Mouse (Mus musculus): ENCODE data around the gene Epha4. TPM values are rescaled to one million over a fixed set of nuclear protein-coding genes. Genes with fewer than 3 reads are reported as not detected.

The Epha4 gene
- total and polyA plus RNA-seq, 3 experiments = 25.4 to 45.5 (median 28.4) TPM

GRCm38 (mm10) chr1:77514325-77514962, 444 bp downstream of the Epha4 start:
- Histone ChIP-seq H3K4me1 (ENCODE audit: control insufficient read depth, insufficient read depth, low read length) (no peaks in the 10 kb centered on the region; the same call in 1 of the 2 replicates), H3K4me3 (peak overlapping the region; percentile 85), H3K9ac (ENCODE audit: low read depth, low read length) (peak overlapping the region; percentile 71), H3K79me2 (replicated peaks; ENCODE audit: control insufficient read depth, insufficient read depth, low read length) (no peaks in the 10 kb centered on the region), H3K36me3 (ENCODE audit: control insufficient read depth, insufficient read depth, low read length) (peaks cover 5% of the 10 kb centered on the region), H3K27ac (peak overlapping the region; percentile 77), H3K27me3 (ENCODE audit: control insufficient read depth, insufficient read depth, low read length) (no peaks in the 10 kb centered on the region)
- TF ChIP-seq EP300 (IDR thresholded peaks at IDR 0.05; ENCODE audit: insufficient read depth, low read depth, low read length) = no peak
- peak; percentile 42; the same call in 1 of the 2 replicates for TF ChIP-seq CTCF (IDR thresholded peaks at IDR 0.05)
- DNase-seq = peak; percentile 72 to 77
- intact Hi-C loops (cut with DNase I) = loop anchor here (5.0 to 10.0 kb wide), 6 partner anchors 77 to 1520 kb away; no protein-coding TSS in a partner anchor
- WGBS = under 1% methylated on average over 45 of the region's 45 CpGs

DNA sequence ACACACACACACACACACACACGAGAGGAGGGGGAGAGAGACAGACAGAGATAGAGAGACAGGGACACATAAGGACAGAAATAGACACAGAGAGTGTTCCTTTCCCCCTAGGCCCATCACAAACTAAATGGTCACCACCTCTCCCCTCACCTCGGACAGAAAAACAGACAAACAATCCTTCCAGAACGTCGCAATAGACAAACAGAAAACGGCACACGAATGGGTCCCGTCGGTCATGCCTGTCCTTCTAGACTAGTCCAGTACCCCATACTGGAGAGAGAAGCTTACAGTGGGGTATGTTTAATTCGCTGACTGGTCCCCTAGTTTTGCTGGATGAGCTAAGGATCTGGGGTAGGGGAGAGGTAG, 946 bp downstream of the Epha4 start:
- DNase-seq = no peak
- TF ChIP-seq POLR2A (IDR thresholded peaks at IDR 0.05; ENCODE audit: insufficient read depth, low read depth, low read length) = no peak
- TF ChIP-seq EP300 (IDR thresholded peaks at IDR 0.05; ENCODE audit: insufficient read depth, low read depth, low read length) = no peak
- no peak for TF ChIP-seq CTCF (IDR thresholded peaks at IDR 0.05)

GRCm38 (mm10) chr1:77513411-77513941, 1.4 kb downstream of the Epha4 start:
- Histone ChIP-seq H3K4me1 (ENCODE audit: control insufficient read depth, insufficient read depth, low read length) (no peaks in the 10 kb centered on the region; the same call in 1 of the 2 replicates), H3K79me2 (replicated peaks; ENCODE audit: control insufficient read depth, insufficient read depth, low read length) (no peaks in the 10 kb centered on the region; the same call in 1 of the 2 replicates), H3K27ac (peak overlapping the region; percentile 67), H3K27me3 (ENCODE audit: control insufficient read depth, insufficient read depth, low read length) (no peaks in the 10 kb centered on the region), H3K36me3 (ENCODE audit: control insufficient read depth, insufficient read depth, low read length) (peaks cover 5% of the 10 kb centered on the region), H3K9ac (ENCODE audit: low read depth, low read length) (peak overlapping the region; percentile 71), H3K4me3 (peak overlapping the region; percentile 85)
- intact Hi-C loops (cut with DNase I) = loop anchor here (5.0 to 10.0 kb wide), 6 partner anchors 76 to 1519 kb away; no protein-coding TSS in a partner anchor
- DNase-seq = peak; percentile 62 to 65
- TF ChIP-seq POLR2A (IDR thresholded peaks at IDR 0.05; ENCODE audit: insufficient read depth, low read depth, low read length) (no peak), CTCF (IDR thresholded peaks at IDR 0.05) (peak; percentile 52)
- under 1% methylated on average over 27 of the region's 27 CpGs for WGBS

More for the DNA sequence above, 946 bp downstream of the Epha4 start:
- Histone ChIP-seq H3K79me2 (replicated peaks; ENCODE audit: control insufficient read depth, insufficient read depth, low read length) (no peaks in the 10 kb centered on the region), H3K4me3 (peak overlapping the region; percentile 85), H3K4me1 (ENCODE audit: control insufficient read depth, insufficient read depth, low read length) (no peaks in the 10 kb centered on the region; the same call in 1 of the 2 replicates), H3K9ac (ENCODE audit: low read depth, low read length) (peak overlapping the region; percentile 71), H3K27me3 (ENCODE audit: control insufficient read depth, insufficient read depth, low read length) (no peaks in the 10 kb centered on the region), H3K36me3 (ENCODE audit: control insufficient read depth, insufficient read depth, low read length) (peaks cover 5% of the 10 kb centered on the region), H3K27ac (peak overlapping the region; percentile 77)
- intact Hi-C loops (cut with DNase I) = loop anchor here (5.0 to 10.0 kb wide), 6 partner anchors 77 to 1519 kb away; no protein-coding TSS in a partner anchor
- 3% methylated on average over 9 of the region's 9 CpGs for whole genome bisulfite sequencing

DNA sequence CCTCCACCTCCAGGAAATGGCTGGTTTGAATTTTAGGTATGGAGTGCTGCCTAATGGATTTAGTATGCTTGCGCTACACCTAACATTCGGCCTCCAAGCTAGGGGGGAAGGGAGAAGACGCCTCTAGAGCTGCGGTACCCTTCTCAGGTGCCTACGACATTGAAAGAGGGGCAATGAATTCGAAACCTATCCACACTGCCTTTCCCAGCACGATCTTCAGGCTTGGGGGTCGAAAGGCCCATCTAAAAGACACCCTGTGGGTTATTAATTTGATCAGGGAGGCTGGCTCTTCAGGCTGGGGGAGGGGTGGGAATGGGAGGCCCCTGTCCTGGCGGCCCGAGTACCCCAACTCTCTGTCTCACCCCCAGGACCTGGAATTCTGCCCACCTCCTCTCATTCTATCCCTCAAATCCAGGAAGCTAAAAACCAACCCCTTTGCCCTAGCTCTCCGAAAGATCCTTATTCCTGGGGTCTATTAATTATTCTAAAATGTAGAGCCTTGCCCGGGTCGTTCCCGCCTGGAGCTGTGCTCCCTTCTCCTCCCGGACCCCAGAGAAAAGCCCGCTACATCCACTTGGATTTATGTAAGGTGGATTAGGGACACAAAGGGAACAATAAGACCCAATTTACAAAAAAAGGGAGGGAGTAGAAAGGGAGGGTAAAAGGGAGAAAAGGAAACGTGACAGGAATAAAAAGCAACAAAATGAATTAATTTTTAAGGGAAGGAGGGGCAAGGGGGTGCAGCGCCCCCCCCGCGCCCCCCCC, 2.3 kb downstream of the Epha4 start:
- intact Hi-C loops (cut with DNase I) = loop anchor here (5.0 to 10.0 kb wide), 6 partner anchors 75 to 1518 kb away; no protein-coding TSS in a partner anchor
- H3K36me3 ChIP-seq (ENCODE audit: control insufficient read depth, insufficient read depth, low read length) = peaks cover 6% of the 10 kb centered on the region
- H3K9ac ChIP-seq (ENCODE audit: low read depth, low read length) = no peak overlapping the region
- H3K4me3 ChIP-seq = peak overlapping the region; percentile 85
- H3K27ac ChIP-seq = peak overlapping the region; percentile 8; the same call in 1 of the 2 replicates
- WGBS = 49% methylated on average over 20 of the region's 20 CpGs
- TF ChIP-seq CTCF (IDR thresholded peaks at IDR 0.05) (no peak), EP300 (IDR thresholded peaks at IDR 0.05; ENCODE audit: insufficient read depth, low read depth, low read length) (no peak), POLR2A (IDR thresholded peaks at IDR 0.05; ENCODE audit: insufficient read depth, low read depth, low read length) (no peak)
- H3K4me1 ChIP-seq (ENCODE audit: control insufficient read depth, insufficient read depth, low read length) = no peaks in the 10 kb centered on the region; the same call in 1 of the 2 replicates
- no peak for DNase-seq
- no peaks in the 10 kb centered on the region for H3K27me3 ChIP-seq (ENCODE audit: control insufficient read depth, insufficient read depth, low read length)
- H3K79me2 ChIP-seq (replicated peaks; ENCODE audit: control insufficient read depth, insufficient read depth, low read length) = no peaks in the 10 kb centered on the region; the same call in 1 of the 2 replicates

- TF ChIP-seq CTCF (IDR thresholded peaks at IDR 0.05) = no peak
- no peak for TF ChIP-seq POLR2A (IDR thresholded peaks at IDR 0.05; ENCODE audit: insufficient read depth, low read depth, low read length)
- no peak for TF ChIP-seq EP300 (IDR thresholded peaks at IDR 0.05; ENCODE audit: insufficient read depth, low read depth, low read length)
- peaks cover 9% of the 10 kb centered on the region for H3K36me3 ChIP-seq (ENCODE audit: control insufficient read depth, insufficient read depth, low read length)
- 89% methylated on average over 4 of the region's 4 CpGs for WGBS
- H3K27ac ChIP-seq = no peak overlapping the region
- no peaks in the 10 kb centered on the region; the same call in 1 of the 2 replicates for H3K79me2 ChIP-seq (replicated peaks; ENCODE audit: control insufficient read depth, insufficient read depth, low read length)
- H3K27me3 ChIP-seq (ENCODE audit: control insufficient read depth, insufficient read depth, low read length) = no peaks in the 10 kb centered on the region
- no peak for DNase-seq
- no peak overlapping the region for H3K9ac ChIP-seq (ENCODE audit: low read depth, low read length)
- no peaks in the 10 kb centered on the region; the same call in 1 of the 2 replicates for H3K4me1 ChIP-seq (ENCODE audit: control insufficient read depth, insufficient read depth, low read length)
- intact Hi-C loops (cut with DNase I) = loop anchor here (5.0 to 10.0 kb wide), 6 partner anchors 75 to 1517 kb away; no protein-coding TSS in a partner anchor
- no peak overlapping the region; the same call in 1 of the 2 replicates for H3K4me3 ChIP-seq
Observed at GRCm38 (mm10) chr1:77512059-77512407, 2.9 kb downstream of the Epha4 start.

All from heart, adult 2 months (tissue).